Mouse (Mus musculus) embryo, embryonic 10.5 days (tissue): ENCODE measurements around the gene Pold2.
A peak's percentile ranks its signal among the peaks of the same experiment; 100 is the strongest.
"Not testable (repeated sequence)": the region's sequence is repeated elsewhere in the genome, so short reads cannot be mapped to it uniquely, and the experiment has no call there.

ENCODE experiments used
- DNase-seq: peaks from one replicate; pipeline ENCODE4 v3.0.0-alpha.2; 2015; ENCODE audit warnings: low spot score

The Pold2 gene

DNA sequence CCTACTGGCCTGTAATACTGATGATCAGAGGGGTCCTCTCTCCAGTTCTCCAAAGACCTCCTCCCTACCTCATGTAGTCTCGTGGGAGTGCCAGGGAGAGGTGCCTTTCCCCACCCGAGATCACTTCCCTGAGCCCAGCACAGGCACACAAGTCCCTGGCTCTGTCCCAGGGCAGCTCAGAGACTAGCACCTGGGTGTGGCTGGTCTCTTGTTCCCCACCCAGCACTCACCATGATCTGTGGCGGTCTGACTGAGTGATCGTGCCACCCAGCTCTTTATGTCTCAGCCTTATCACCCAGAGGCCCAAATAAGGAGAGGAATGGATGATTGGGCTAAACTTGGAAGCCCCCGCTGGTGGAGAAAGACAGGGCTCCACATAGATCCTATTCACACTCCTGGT, 20.4 kb upstream of the Pold2 start, which contains the start of gene Myl7:
Myl7 (minus strand) TSS at position 252 of the 400 bp plus-strand sequence.
- no peak for DNase-seq

DNA sequence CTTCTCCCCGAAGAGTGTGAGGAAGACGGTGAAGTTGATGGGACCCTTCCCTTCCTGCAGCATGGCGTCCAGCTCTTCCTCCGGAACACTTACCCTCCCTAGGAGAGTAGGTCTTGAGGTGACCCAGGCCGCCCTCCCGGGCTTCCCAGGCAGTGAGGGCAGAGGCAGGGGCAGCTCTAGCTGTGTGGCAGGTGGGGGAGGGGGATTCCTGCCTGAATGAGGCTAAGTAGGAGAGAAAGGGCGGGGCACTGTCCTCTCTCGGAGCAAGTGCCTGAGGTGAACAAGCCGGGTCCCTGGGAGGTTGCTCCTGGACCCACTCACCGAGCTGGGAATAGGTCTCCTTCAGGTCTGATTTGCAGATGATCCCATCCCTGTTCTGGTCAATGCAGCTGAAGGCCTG, 19.7 kb upstream of the Pold2 start:
- no peak for DNase-seq

DNA sequence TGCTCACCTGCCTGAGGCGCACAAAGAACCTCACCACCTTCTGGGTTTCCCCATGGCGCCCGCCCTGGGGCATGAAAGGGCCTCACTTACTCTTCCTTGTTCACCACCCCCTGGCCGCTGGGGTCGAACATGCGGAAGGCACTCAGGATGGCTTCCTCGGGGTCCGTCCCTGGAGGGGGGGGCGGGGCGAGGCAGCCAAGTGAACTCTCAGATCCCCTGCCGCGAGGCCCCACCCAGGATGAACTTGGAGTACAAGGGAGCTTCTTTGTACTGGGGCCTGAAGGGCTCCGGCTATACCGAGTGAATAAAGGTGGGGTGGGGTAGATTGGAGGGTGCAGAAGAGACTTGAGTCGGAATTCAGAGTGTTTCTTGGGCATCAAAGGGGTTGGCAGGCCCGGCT, 19.1 kb upstream of the Pold2 start:
- no peak for DNase-seq

DNA sequence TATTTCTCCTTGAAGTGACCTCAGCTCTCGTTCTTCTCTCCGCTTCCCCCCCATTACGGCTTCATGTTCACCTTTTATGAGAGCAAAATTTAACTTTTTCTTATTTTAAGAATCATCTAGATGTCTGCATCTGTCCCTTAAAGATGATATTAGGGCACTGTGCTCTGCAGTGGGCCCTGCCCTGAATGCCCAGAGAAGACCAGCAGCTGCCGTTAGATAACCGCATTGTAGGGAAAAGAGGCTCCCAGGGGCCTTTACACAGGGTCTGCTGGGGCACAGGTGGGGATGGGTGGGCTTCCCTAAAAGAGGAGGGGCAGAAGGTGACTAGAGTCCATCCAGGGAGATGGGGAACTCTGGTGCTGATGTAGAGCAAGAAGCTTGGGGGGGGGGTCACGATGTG, 15.7 kb upstream of the Pold2 start:
- no peak for DNase-seq

DNA sequence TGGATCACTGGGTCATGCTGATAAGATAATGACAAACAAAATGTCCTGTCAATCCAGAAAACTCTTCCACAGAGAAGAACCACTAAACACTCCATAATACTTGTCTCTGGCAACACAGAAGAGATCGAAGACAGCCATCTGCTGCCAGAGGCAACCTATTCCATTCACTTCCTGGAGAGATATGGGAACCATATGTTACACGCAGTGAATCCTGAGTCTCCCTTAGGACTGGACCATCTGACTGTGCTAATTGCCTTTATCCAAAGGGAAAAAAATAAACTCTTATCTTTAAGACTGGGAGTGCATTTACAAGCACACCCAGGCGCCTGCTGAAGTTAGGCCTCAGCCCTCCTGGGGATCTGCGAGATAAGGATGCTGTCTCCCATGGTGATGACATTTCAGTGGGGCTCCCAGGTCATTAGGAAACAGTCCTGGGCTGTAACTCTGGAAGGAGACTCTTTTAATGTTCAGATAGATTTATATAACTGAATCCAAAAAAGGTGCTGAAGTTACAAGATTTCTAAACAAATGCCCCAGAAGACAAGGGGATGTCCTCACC, 14.8 kb upstream of the Pold2 start:
- DNase-seq, result peak; percentile 42

DNA sequence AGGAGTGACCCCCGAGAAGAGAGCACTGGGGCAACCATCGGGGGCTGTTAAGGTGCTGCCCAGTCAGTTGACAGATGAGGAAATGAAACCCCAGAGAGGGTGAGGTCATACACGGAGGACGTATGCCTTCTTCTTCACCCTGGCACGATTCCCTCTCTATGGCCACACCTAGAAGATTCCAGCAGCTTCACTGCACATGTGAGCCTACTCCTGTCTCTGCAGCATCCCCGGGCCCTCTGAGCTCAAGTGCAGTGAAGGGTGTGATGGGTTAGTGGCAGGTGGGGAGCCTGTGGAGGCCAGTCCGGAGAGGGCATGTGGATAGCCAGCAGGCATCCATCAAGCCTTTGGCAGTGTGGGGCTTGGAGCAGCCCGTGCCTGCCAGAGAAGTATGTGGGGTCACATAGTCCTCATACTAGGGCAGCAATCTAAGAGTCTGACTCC, 14.1 kb upstream of the Pold2 start:
- peak; percentile 45 for DNase-seq

DNA sequence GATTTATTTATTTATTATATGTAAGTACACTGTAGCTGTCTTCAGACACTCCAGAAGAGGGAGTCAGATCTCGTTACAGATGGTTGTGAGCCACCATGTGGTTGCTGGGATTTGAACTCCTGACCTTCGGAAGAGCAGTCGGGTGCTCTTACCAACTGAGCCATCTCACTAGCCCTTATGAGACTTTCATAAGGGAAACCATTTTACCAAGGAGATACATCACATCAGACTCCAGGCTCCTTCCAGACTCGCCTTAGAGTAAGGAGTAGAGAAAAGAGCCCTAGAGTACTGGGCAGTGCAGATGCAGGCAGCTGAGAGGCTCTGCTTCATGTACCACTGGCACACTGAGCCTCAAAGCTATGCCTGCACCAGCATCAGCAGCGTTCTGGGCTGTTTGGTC, 10.5 kb upstream of the Pold2 start:
- not testable (repeated sequence) for DNase-seq

DNA sequence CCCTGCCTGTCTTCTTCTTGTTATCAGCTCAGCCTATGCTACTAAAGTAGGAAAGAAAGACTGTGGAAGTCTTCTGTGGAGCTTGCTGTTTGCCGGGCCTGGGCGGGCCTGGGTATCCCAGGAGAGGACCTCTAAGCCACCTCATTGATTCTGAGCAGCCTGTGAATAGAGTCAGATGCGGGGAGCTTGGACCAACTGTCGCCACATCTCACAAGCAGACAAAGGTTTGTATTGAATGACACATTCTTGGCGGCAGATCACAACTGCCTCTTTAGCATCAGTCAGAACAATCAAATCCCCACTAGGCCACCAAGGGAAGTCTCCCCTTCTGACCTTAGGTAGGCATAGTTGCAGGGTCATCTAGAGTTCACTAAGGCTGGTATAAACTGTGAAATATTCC, 9.2 kb upstream of the Pold2 start:
- DNase-seq, result peak; percentile 69

DNA sequence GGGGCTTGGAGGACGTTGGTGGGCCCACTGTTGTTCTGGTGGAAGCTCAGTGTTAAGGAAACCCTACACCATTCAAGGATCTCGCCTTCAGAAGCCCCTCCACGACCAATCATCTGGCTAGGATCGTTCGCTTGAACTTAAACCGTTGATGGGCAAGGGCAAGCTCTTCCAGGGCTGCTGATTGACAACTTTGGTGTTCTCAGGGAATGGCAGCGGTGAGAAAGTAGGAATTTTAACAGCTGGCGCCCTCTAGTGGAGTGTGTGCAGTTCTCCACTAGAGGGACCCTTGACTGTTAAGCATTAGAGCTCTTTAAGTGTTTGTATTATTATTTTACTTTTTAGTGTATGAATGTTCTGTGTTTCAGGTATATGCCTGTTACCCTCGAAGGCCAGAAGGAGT, 8.1 kb upstream of the Pold2 start:
- peak; percentile 91 for DNase-seq

DNA sequence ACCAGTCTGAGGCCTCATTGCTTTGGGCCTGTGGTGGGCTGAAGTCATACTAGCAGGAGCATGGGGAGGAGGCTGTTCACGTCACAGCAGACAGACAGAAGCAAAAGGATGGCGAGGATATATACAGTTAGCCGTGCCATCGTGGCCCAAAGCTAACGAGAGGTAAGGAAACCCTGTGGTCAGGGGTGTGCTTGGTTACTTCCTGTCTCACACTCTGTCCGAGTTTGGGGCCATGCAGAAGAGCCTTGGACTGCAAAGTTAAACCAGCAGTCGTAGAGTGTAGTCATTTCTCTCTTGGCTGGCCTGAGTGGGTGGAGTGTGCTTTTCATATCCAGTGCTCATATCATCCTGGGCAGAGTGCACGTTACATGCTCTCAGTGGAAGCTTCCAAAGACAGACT, 4.4 kb upstream of the Pold2 start:
- DNase-seq, result no peak

DNA sequence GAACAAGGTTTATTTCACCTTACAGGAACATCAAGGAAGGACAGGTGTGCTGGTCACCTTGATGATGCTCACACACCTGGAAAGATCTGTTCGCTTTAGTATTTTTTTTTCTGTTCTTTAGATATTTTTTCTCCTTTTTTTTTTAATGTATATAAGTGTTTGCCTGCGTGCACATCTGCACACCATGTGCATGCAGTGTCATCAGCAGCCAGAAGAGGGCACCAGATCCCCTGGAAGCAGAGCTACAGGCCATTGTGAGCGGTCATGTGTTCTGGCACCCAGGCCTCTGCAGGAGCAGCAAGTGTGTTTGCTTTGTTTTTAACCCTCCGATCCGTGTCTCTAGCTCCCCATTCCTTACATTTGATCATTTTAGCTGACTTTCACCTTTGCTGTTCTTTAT, 1.8 kb upstream of the Pold2 start:
- DNase-seq, result peak; percentile 83

DNA sequence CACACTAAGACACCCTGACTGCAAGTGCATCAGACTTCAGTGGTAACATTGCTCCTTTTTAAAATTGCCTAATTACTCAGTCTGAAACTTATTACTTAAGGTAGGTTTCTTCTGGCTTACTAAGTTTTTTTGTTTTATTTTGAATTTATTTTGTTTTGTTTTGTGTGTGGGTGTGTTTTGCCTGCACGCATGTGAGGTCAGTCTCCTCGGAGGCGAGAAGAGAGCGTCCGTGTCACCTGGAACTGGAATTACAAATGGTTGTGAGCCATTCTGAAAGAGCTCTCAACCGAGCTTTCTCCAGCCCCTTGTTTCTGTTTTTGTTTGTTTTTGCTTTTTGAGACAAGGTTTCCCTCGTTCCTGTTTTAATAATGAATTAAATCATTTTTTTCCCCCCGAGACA, 569 bp upstream of the Pold2 start:
- no peak for DNase-seq

DNA sequence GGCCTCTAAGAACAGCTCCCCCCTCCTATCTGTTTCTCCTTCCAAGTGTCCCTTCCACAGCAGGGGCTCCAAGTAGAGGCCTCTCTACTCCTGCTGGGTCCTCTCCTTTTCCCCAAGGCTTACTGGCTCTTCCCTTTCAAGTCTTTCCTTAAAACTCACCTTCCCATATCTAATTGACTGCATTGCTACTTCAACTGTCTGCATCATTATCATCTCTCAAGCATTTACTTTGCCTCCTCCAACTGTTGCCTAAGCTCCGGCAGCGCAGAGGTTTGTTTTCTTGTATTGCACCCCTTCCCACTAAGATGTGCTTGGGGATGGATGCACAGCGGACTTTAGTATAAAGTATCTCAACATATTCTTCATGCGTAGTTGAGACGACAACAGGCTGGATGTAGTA, 671 bp downstream of the Pold2 start:
- DNase-seq, result no peak

DNA sequence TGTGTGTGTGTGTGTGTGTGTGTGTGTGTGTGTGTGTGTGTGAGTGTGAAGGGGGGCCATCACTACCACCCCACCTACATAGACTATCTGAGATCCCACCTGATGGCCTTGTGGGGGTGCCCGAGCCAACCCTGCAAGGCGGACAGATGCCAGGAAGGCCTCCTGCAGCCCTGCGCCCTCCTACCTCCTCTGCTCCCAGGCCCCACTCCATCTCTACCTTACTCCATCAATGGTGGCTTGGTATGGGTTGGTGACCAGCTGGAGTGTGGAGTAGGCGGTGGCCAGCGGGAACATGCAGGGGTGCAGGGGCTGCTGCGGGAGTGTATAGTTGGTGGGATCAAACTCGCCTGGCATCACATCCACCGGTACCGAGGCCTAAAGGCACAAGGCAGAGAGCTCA, 4.9 kb downstream of the Pold2 start:
- no peak for DNase-seq

DNA sequence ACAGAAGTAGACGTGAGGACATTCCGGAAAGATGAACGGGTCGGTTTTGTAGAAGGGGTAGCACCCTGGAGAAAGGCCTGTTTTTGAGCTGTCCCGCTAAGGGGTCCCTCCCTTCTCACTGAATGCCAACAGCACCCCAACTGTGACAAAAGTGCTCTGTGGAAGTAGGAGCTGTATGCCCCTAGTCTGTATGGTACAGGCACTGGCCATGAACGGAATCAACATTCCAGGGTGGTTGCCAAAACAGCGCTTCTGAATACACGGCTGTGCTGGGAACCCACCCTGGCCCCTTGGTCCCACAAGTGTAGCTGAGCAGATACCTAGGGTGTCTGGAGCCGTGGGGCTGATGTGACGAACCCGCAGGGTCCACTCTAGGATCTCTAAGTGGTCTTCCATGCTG, 5.4 kb downstream of the Pold2 start:
- DNase-seq, result no peak

DNA sequence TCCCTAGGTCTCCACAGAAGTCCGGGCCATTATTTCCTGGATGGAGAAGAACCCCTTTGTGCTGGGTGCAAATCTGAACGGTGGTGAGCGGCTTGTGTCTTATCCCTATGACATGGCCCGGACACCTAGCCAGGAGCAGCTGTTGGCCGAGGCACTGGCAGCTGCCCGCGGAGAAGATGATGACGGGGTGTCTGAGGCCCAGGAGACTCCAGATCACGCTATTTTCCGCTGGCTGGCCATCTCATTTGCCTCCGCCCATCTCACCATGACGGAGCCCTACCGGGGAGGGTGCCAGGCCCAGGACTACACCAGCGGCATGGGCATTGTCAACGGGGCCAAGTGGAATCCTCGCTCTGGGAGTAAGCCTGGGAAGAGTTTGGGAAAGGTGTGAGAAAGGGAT, 8.0 kb downstream of the Pold2 start:
- no peak for DNase-seq

DNA sequence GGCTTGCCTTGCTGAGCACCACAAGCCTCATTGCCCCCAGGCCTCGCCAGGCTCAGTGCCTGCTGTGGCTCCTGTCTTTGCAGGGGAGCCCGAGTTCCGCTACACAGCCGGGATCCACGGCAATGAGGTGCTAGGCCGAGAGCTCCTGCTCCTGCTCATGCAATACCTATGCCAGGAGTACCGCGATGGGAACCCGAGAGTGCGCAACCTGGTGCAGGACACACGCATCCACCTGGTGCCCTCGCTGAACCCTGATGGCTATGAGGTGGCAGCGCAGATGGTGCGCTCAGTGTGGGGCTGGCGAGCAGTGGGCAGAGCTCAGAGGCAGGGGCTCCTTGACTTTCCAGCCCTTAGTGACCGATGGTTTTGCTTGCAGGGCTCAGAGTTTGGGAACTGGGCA, 8.8 kb downstream of the Pold2 start:
- no peak for DNase-seq

DNA sequence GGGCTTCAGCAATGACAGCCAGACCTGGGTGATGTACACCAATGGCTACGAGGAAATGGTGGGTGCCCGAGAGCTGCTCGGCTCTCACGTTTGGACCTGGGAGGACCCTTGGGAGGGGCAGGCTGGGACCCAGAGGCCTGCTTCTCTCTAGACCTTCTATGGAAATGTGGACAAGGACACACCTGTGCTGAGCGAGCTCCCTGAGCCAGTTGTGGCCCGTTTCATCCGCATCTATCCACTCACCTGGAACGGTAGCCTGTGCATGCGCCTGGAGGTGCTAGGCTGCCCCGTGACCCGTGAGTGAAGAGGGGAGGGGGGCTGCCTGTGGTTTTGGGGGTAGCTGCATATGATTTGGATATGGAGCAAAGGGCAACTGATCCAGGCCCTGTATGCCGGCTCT, 9.8 kb downstream of the Pold2 start:
- DNase-seq, result no peak

DNA sequence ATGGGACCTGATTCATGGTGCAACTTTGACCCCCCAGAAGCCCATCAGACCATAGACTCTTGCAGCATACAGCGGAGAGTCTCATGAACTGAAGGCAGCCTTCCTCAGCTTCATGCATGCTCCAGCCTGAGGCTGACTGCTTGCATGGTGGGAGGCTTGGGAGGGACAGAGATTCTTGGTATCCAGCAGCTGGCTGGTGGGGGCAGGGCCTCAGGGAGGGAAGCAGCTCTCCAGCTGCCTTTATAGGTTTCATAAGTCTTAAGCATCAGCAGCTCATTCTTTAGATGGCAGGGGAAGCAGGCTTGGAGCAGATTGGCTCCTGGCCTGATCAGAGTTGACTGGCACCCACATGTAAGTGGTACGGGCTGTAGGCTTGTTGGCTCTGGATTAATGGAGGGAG, 10.9 kb downstream of the Pold2 start:
- no peak for DNase-seq

DNA sequence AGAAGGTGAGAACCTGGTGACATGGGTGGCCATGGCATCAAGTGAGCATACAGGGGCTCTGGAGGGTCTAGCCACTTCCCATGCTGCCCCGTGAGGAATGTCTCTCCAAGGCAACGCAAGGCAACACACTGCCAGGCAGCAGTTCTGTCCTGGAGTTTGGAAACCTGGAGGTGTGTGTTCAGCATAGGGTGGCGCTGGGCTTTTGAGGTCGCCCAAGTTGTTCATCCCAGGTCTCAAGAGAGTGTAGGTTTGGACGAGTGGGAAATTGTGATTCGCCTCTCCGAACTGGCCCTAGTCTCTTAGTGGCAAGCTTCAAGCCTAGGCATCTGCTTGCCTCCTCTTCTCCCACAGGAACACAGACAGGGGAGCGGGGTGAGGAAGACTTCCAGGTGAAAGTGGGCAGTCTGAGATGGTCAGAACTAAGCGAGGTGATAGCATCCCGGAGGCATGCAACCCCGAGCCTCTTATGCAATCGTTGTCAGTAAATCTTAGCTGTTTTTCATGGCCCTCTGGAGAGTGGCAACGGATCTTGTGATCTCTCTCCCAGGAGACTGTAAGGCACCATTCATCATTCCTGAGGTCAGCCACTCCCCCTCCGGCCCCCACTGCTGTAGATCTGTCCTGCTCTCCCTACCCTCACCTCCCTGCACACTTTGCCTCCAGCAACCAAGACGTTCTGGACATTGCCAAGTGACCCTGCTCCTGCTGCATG, 15.5 kb downstream of the Pold2 start:
- peak; percentile 51 for DNase-seq

DNA sequence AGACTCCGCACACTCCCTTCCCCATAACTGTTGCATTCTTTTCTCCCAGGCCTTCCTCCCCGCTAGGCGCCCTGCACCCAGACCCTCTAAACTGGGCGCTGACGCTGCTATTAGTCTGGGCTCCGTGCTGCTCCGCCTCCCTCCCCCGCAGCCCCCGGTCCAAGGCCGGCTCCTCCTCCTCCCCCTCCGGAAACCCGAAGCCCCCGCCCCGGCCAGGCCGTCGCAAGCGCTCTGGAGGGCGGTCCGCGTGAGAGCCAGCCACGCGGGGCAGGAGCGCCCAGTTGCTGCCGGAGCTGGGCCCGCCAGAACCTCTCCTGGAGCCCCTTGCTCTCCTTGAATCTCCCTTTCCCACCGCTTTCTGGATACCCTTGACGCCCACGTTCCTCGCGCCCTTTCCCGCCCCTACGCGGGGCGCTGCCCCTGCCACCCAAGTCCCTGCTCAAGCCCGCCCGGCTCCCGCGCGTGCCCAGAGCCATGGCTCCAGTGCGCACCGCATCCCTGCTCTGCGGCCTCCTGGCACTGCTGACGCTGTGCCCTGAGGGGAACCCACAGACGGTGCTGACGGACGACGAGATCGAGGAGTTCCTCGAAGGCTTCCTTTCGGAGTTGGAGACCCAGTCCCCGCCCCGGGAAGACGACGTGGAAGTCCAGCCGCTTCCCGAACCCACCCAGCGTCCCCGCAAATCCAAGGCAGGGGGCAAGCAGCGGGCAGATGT, 16.3 kb downstream of the Pold2 start, which contains the start of gene Aebp1:
Aebp1 (plus strand) TSS at position 270 of the 716 bp plus-strand sequence.
- peak; percentile 47 for DNase-seq

DNA sequence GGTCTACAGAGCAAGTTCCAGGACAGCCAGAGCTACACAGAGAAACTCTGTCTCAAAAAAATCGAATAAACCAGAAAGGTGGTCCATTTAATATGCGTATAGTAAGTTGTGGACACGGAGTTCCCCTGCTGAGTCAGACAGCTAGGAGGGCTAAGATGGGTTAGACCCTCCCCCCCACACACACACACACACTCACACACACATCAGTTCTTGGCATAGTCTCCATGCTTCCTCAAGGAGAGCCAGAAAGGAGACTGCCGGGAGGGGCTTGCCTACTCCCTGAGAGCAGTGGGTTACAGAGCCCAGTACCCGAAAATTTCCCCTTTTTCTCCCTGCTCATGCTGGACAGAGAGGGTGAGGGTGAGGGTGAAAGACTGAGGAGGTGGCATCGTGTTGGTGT, 17.5 kb downstream of the Pold2 start:
- DNase-seq, result no peak

DNA sequence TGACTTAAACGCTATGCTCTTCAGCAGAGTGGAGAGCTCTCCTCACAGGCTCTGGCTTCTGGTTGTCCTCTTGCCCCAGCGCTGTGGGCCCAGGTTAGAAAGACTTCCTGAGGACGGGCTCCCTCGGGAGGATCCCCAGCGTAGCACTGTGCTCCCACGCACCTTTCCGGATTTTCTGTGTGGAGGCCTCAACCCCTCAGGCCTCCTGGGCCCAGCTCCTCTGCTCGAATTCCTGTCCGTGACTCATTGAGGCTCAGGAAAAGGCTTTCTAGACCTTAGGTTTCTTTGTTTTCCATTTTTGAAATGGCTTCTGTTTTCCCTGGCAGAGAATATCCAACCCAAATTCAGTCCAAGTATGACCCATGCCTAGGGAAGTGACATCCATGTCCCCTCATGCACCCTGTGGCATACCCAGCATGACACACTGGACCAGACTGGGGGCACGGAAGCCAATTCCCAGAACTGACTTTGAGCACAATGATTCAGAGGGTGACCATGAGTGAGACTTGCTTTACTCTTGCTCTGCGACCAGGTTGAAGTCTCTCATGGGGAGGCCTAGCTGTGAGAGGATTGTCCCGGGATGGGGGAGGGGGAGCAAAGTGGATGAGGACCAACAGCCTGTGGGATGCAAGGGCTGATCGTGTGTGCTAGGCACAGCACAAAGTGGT, 18.1 kb downstream of the Pold2 start:
- no peak for DNase-seq
